Mouse (Mus musculus) thymus, postnatal 0 days (tissue): ENCODE measurements around the gene Gm3233. TPM values are rescaled to one million over a fixed set of nuclear protein-coding genes. Genes with fewer than 3 reads are reported as not detected.
"Not testable (repeated sequence)": the region's sequence is repeated elsewhere in the genome, so short reads cannot be mapped to it uniquely, and the experiment has no call there.

Experiments
- DNase-seq: peaks from one replicate; pipeline ENCODE4 v3.0.0-alpha.2; 2015; ENCODE audit warnings: low spot score
- polyA plus RNA-seq: library from polyadenylated mRNA; unstranded; fragments of >200 nt; fragmentation: Nextera tagmentation; extraction: Ambion mirVana; gene quantifications from 2 replicates; pipeline ENCODE4 v1.2.1, GENCODE M21; 2015

Gm3233 gene
- polyA plus RNA-seq = not detected in 2 replicates

DNA sequence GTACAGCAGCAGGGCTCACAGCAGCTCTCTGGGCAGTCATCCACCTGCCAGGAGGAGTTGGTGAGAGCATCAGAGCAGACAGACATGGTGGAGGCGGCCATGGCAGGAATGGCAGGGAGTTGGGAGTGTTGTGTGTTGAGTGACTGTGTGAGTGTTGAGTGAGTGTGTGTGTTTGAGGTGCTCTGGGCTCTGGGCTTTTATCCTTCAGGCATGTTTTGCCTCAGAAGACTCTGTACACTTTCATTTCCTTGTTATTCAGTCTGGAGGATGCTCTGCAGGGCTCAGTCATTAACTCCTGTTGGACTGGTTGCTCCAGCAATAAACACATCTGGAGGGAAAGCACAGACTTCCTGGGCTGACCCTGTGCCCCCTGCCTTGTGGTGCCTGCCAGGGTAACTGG is at the start of gene Gm3233:
Gm3233 (minus strand) TSS at position 101 of the 400 bp plus-strand sequence.
- not testable (repeated sequence) for DNase-seq

DNA sequence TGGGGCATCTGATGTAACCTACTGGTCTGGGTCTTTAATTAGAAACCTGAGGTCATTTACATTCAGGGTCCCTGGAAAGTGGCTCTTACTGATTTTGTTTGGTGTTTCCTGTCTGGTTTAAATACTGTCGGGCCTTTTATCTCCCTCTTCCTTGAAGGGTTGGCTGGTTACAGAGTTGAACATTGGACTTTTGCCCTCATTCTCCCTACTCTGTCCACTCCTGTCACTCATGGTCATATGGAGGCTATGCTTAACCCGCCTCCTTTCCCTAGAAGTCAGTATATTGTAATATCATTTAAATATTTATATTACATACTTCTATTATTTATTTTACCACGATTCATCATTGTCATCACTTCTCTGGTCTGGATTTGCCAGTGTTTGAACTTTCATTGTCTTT is 44.6 kb upstream of the Gm3233 start:
- DNase-seq = no peak

GRCm38 (mm10) chr10:77798921-77799508 is 39.5 kb upstream of the Gm3233 start, which contains the start of gene Gm19668:
Gm19668 (minus strand) TSS chr10:77799133.
- DNase-seq = no peak

DNA sequence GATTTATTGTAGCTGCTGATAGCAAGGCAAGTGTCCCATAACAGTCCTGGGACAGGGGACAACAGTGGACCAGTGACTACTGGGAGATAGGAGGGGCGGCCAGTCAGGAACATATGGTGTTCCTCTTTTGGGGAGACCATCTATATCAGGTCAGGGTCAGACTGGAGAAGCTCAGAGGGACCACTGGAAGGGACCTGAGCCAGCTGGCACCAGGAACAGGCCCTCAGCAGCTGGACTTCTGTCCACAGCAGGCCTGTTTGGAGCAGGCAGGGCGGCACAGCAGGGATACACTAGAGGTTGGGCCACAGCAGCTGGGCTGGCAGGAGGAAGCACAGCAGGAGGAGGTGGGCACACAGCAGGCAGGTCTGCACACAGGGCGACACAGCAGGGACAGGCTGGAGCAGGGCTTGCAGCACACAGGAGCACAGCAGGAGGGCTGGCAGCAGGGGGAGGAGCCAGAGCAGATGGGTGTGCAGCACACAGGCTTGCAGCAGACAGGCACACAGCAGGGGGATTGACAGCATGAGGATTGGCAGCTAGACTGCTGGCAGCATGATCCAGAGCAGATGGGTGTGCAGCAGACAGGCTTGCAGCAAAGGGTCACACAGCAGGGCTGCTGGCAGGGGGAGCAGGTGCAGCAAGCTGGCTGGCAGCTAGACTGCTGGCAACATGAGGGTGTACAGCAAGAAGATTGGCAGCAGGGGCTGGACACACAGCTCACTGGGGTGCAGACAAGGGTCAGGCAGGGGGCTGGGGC is 38.9 kb upstream of the Gm3233 start:
- not testable (repeated sequence) for DNase-seq

GRCm38 (mm10) chr10:77797677-77798076 is 38.2 kb upstream of the Gm3233 start:
- no peak for DNase-seq

DNA sequence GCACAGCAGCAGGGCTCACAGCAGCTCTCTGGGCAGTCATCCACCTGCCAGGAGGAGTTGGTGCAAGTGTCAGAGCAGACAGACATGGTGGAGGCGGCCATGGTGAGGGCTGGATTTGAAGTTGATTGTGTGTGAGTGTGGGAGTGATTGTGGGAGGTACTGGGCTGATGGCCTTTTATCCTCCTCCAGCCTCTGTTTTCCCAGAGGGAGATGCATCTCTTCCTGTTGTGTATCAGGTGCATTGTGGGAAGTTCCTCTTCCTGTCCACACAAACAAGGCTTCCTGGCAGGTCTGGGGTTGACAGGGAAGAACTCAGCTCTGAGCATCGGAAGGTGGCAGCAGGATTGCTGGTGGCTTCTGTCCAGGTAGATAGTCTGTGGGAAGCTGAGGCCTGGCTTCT is 35.5 kb upstream of the Gm3233 start, which contains the start of gene Gm9639:
Gm9639 (minus strand) TSS at position 101 of the 400 bp plus-strand sequence.
- DNase-seq = no peak

DNA sequence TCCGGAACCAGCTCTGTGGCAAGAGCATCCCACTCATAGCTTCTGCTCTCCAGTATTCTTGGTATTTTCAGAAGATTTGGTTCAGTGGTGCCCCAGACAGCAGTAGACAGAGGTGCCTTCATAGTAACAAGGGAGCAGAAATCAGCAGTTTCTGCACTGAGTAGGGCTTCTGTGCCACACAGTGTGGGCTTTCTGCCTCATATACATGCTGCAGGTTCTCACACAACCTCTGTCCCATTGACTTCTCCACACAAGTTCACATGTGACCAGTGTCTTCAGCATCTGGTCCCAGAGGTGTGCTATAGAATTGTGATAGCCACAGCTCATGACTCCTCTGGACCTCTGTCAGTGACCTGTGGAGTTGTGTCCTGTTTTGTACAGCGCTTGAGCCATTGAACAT is 29.1 kb upstream of the Gm3233 start:
- DNase-seq = no peak

DNA sequence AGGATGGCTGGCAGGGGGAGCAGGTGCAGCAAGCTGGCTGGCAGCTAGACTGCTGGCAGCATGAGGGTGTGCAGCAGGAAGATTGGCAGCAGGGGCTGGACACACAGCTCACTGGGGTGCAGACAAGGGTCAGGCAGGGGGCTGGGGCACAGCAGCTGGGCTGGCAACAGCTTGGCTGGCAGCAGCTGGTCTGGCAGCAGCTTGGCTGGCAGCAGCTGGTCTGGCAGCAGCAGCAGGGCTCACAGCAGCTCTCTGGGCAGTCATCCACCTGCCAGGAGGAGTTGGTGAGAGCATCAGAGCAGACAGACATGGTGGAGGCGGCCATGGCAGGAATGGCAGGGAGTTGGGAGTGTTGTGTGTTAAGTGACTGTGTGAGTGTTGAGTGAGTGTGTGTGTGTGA is 28.4 kb upstream of the Gm3233 start, which contains the start of gene Gm7137:
Gm7137 (minus strand) TSS at position 325 of the 400 bp plus-strand sequence.
- DNase-seq = not testable (repeated sequence)

DNA sequence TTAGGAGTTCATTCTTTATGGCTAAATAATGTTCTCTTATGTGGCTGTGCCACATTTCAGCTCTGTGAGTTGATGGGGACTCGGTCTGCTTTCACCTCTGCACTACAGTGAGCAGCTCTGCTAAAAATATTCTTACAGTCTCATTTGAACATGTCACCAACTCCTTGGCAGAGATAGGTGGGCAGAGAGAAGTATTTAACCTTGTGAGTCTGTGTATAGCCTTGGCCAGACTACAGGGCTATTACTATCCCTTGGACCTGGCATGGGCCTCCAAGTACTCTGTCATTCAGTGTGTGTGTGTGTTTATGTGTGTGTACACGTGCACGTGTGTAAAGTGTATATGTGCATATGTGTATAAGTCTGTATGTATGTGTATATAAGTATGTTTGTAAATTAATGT is 23.9 kb upstream of the Gm3233 start:
- not testable (repeated sequence) for DNase-seq

DNA sequence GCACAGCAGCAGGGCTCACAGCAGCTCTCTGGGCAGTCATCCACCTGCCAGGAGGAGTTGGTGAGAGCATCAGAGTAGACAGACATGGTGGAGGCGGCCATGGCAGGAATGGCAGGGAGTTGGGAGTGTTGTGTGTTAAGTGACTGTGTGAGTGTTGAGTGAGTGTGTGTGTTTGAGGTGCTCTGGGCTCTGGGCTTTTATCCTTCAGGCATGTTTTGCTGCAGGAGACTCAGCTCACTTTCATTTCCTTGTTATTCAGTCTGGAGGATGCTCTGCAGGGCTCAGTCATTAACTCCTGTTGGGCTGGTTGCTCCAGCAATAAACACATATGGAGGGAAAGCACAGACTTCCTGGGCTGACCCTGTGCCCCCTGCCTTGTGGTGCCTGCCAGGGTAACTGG is 23.0 kb upstream of the Gm3233 start, which contains the start of gene Gm3250:
Gm3250 (minus strand) TSS at position 101 of the 400 bp plus-strand sequence.
- DNase-seq = not testable (repeated sequence)

GRCm38 (mm10) chr10:77776844-77777243 is 17.4 kb upstream of the Gm3233 start, which contains the start of gene Gm7138:
Gm7138 (minus strand) TSS chr10:77776944.
- DNase-seq = not testable (repeated sequence)

DNA sequence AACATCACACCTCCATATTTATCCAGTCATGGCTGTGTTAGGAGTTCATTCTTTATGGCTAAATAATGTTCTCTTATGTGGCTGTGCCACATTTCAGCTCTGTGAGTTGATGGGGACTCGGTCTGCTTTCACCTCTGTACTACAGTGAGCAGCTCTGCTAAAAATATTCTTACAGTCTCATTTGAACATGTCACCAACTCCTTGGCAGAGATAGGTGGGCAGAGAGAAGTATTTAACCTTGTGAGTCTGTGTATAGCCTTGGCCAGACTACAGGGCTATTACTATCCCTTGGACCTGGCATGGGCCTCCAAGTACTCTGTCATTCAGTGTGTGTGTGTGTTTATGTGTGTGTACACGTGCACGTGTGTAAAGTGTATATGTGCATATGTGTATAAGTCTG is 12.7 kb upstream of the Gm3233 start:
- not testable (repeated sequence) for DNase-seq

- not testable (repeated sequence) for DNase-seq
These were observed 11.7 kb upstream of the Gm3233 start, which contains the start of gene Gm3238 for GRCm38 (mm10) chr10:77771225-77771624. Gm3238 (minus strand) TSS chr10:77771325.

GRCm38 (mm10) chr10:77769727-77770126 is 10.2 kb upstream of the Gm3233 start:
- no peak for DNase-seq

DNA sequence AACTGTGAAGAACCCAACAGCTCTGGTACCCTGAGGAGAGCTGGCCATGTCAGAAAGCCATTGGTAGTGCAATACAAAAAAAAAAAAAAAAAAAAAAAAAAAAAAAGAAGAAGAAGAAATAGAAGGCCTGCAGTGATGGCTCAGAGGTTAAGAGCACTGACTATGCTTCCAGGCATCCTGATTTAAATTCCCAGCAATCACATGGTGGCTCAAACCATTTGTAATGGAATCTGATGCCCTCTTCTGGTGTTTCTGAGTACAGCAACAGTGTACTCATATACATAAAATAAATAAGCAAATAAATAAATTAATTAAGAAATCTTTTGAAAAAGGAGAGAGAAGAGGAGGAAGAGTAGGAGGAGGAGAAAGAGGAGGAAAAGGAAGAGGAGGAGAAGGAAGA is 6.0 kb downstream of the Gm3233 start:
- no peak for DNase-seq

GRCm38 (mm10) chr10:77752312-77752711 is 7.2 kb downstream of the Gm3233 start:
- not testable (repeated sequence) for DNase-seq

- not testable (repeated sequence) for DNase-seq
These were observed 8.2 kb downstream of the Gm3233 start, which contains the start of gene Gm9736 for GRCm38 (mm10) chr10:77751254-77751653. Gm9736 (minus strand) TSS chr10:77751354.

GRCm38 (mm10) chr10:77750686-77751085 is 8.8 kb downstream of the Gm3233 start:
- DNase-seq = not testable (repeated sequence)

DNA sequence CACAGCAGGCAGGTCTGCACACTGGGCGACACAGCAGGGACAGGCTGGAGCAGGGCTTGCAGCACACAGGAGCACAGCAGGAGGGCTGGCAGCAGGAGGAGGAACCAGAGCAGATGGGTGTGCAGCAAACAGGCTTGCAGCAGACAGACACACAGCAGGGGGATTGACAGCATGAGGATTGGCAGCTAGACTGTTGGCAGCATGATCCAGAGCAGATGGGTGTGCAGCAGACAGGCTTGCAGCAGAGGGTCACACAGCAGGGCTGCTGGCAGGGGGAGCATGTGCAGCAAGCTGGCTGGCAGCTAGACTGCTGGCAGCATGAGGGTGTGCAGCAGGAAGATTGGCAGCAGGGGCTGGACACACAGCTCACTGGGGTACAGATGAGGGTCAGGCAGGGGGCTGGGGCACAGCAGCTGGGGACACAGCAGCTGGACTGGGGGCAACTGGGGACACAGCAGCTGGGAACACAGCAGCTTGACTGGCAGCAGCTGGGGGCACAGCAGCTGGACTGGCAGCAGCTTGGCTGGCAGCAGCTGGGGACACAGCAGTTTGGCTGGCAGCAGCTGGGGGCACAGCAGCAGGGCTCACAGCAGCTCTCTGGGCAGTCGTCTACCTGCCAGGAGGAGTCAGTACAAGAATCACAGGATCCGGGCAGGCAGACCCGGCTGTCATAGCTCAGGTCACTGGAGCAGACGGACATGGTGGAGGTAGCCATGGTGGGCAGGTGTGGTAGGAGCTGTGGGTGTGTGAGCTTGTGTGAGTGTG is 17.4 kb downstream of the Gm3233 start, which contains the start of gene Gm18596:
Gm18596 (minus strand) TSS at position 715 of the 765 bp plus-strand sequence.
- DNase-seq = not testable (repeated sequence)

DNA sequence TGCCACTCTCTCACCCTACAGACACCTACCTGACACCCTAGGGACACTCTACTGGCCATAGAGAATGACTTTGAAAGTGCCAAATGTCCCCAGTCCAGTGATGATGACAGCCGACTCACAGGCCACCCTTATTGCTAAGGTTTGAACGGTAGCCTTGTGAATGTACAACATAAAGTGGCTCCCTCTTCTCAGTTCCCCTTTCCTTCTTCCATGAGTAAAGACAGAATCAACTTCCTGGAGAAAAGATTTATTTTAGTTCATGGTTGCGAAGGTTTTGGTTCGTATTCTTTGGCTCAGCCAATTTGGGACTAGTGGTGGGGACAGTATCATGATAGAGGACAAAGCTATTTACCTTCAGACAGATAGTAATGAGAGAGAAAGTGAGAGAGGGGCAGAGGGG is 20.6 kb downstream of the Gm3233 start:
- no peak for DNase-seq

GRCm38 (mm10) chr10:77735928-77736327 is 23.6 kb downstream of the Gm3233 start:
- DNase-seq = no peak
